Mouse (Mus musculus) thymus, adult 2 months (tissue): ENCODE results near the gene Slc2a9. TPM values are rescaled to one million over a fixed set of nuclear protein-coding genes. Genes with fewer than 3 reads are reported as not detected.

Experiments used
- DNase-seq: peaks from one replicate; pipeline ENCODE4 v3.0.0; 2021
- H3K27ac ChIP-seq: fragments of 200-500 bp; 2 replicates; pipeline ENCODE4 v1.5.1; 2012; ENCODE audit warnings: low read length, control low read depth; ENCODE audit not compliant: control insufficient read depth, insufficient read depth
- H3K27me3 ChIP-seq: fragments of 200-500 bp; 2 replicates; pipeline ENCODE4 v1.6.1; 2012; ENCODE audit warnings: mild to moderate bottlenecking, low read length, moderate library complexity, mixed read lengths; ENCODE audit not compliant: control insufficient read depth, insufficient read depth
- H3K36me3 ChIP-seq: fragments of 200-500 bp; 2 replicates; pipeline ENCODE4 v1.6.1; 2012; ENCODE audit warnings: mild to moderate bottlenecking, low read length, moderate library complexity; ENCODE audit not compliant: control insufficient read depth, insufficient read depth
- H3K4me1 ChIP-seq: fragments of 200-500 bp; replicated peaks from 2 replicates; pipeline ENCODE4 v1.6.1; 2012; ENCODE audit warnings: low read length; ENCODE audit not compliant: control insufficient read depth, insufficient read depth
- H3K4me3 ChIP-seq: fragments of 200-500 bp; 2 replicates; pipeline ENCODE4 v1.5.1; 2012; ENCODE audit warnings: mild to moderate bottlenecking, low read length, control low read depth, moderate library complexity; ENCODE audit not compliant: control insufficient read depth, insufficient read depth
- CTCF ChIP-seq: fragments of 200-500 bp; IDR thresholded peaks from 2 replicates; pipeline ENCODE4 v1.5.1; 2012; ENCODE audit warnings: mild to moderate bottlenecking, control low read depth, low read length, moderate library complexity, borderline replicate concordance; ENCODE audit not compliant: control insufficient read depth, poor library complexity, insufficient read depth; ENCODE audit errors: extremely low read depth
- POLR2A ChIP-seq: fragments of 200-500 bp; IDR thresholded peaks from 2 replicates; pipeline ENCODE4 v1.6.1; 2012; ENCODE audit warnings: mild to moderate bottlenecking, low read length, control low read depth, moderate library complexity; ENCODE audit not compliant: control insufficient read depth, poor library complexity, insufficient read depth; ENCODE audit errors: extremely low read depth
- WGBS: fragments of 180-500 bp; shearing (Covaris S2); methylation state at CpG from one replicate; pipeline ENCODE4 v1.1.7; 2018; 5-methylcytosine and 5-hydroxymethylcytosine counted together
- polyA plus RNA-seq: library from polyadenylated mRNA; depleted of rRNA; stranded (reverse); fragments of >200 nt; gene quantifications from 2 replicates; pipeline ENCODE4 v1.2.3, GENCODE M21; 2012

Gene Slc2a9
- polyA plus RNA-seq, 1 experiment = 9.0 TPM

GRCm38 (mm10) chr5:38477731-38478445 is 25.1 kb downstream of the Slc2a9 start:
- H3K27ac ChIP-seq = no peak overlapping the region
- H3K4me1 ChIP-seq = peaks cover 16% of the 10 kb centered on the region
- WGBS = 91% methylated on average over 7 of the region's 7 CpGs
- no peak overlapping the region for H3K4me3 ChIP-seq
- TF ChIP-seq POLR2A = no peak
- no peak for TF ChIP-seq CTCF
- no peaks in the 10 kb centered on the region for H3K27me3 ChIP-seq
- no peak for DNase-seq
- no peaks in the 10 kb centered on the region; the same call in 1 of the 2 replicates for H3K36me3 ChIP-seq

- DNase-seq = peak; percentile 22
- 94% methylated on average over 25 of the region's 25 CpGs for WGBS
- H3K27ac ChIP-seq = no peak overlapping the region
Measured at GRCm38 (mm10) chr5:38476861-38477565, 25.9 kb downstream of the Slc2a9 start.

GRCm38 (mm10) chr5:38470881-38471280 is 32.1 kb downstream of the Slc2a9 start:
- Histone ChIP-seq H3K27me3 (no peaks in the 10 kb centered on the region), H3K4me3 (no peak overlapping the region), H3K36me3 (no peaks in the 10 kb centered on the region; the same call in 1 of the 2 replicates), H3K4me1 (no peaks in the 10 kb centered on the region), H3K27ac (no peak overlapping the region)
- no peak for DNase-seq
- WGBS = 94% methylated on average over 6 of the region's 6 CpGs
- TF ChIP-seq CTCF = no peak
- no peak for TF ChIP-seq POLR2A

More at GRCm38 (mm10) chr5:38476861-38477565, 25.9 kb downstream of the Slc2a9 start:
- Histone ChIP-seq H3K4me3 (no peak overlapping the region), H3K36me3 (no peaks in the 10 kb centered on the region; the same call in 1 of the 2 replicates), H3K4me1 (peaks cover 16% of the 10 kb centered on the region), H3K27me3 (no peaks in the 10 kb centered on the region)
- TF ChIP-seq CTCF (no peak), POLR2A (no peak)

- no peaks in the 10 kb centered on the region for H3K36me3 ChIP-seq
- H3K27me3 ChIP-seq = no peaks in the 10 kb centered on the region
- WGBS = 64% methylated on average over 5 of the region's 5 CpGs
- H3K27ac ChIP-seq = no peak overlapping the region
- no peak overlapping the region for H3K4me3 ChIP-seq
- peak; percentile 48 for DNase-seq
- no peak for TF ChIP-seq POLR2A
- peak; percentile 78; the same call in 1 of the 2 replicates for TF ChIP-seq CTCF
- H3K4me1 ChIP-seq = no peaks in the 10 kb centered on the region
Measured at GRCm38 (mm10) chr5:38469891-38470578, 32.9 kb downstream of the Slc2a9 start.

GRCm38 (mm10) chr5:38466569-38467110 is 36.3 kb downstream of the Slc2a9 start:
- WGBS = 94% methylated on average over 5 of the region's 5 CpGs
- no peak for DNase-seq

GRCm38 (mm10) chr5:38461261-38461660 is 41.7 kb downstream of the Slc2a9 start:
- WGBS = 89% methylated on average over 5 of the region's 5 CpGs
- TF ChIP-seq POLR2A (no peak), CTCF (no peak)
- H3K27me3 ChIP-seq = no peaks in the 10 kb centered on the region
- no peaks in the 10 kb centered on the region for H3K4me1 ChIP-seq
- H3K4me3 ChIP-seq = no peak overlapping the region
- H3K36me3 ChIP-seq = no peaks in the 10 kb centered on the region
- no peak overlapping the region for H3K27ac ChIP-seq
- no peak for DNase-seq

More at GRCm38 (mm10) chr5:38466569-38467110, 36.3 kb downstream of the Slc2a9 start:
- TF ChIP-seq CTCF (no peak), POLR2A (no peak)
- Histone ChIP-seq H3K4me3 (no peak overlapping the region), H3K27ac (no peak overlapping the region), H3K27me3 (no peaks in the 10 kb centered on the region), H3K36me3 (no peaks in the 10 kb centered on the region), H3K4me1 (no peaks in the 10 kb centered on the region)
